Mouse (Mus musculus) megakaryocyte progenitor cell, adult 5-6 weeks (primary cell): ENCODE measurements around the gene Rab20. TPM values are rescaled to one million over a fixed set of nuclear protein-coding genes. Genes with fewer than 3 reads are reported as not detected.

Source experiments
- ATAC-seq: replicated peaks from 2 replicates; pipeline ENCODE4 v1.8.0; 2016; ENCODE audit warnings: mild to moderate bottlenecking, moderate TSS enrichment, inconsistent platforms; ENCODE audit not compliant: poor library complexity
- total RNA-seq, 2 experiments: library from RNA; stranded (forward) in 1 of 2; stranded (reverse) in 1 of 2; fragments of 157-497, 149-512 nt in 1 of 2; fragments of 200-1000 nt in 1 of 2; gene quantifications; 2 replicates each; pipeline versions ENCODE4 v1.2.3 to v1.2.4; 2015 to 2017

Rab20 gene
- total RNA-seq, 2 experiments from 2014 or later = 1.3 to 3.7 TPM

DNA sequence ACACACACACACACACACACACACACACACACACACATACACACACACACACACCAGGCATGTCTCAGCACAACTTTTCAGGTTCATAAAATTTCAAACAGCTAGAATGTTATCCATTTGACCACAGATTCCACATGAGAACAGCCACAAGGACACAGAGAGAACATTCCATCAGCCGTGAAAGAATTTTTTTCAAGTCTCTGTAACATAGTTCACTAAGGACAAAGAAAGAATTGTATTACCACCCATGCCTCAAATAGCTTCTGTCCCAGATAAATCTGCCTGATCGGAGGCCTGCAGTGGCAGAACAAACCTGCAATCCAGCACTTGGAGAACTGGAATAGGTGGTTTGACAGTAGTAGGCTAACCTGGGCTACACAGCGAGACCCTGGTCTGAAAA, 21.2 kb downstream of the Rab20 start:
- ATAC-seq = no peak

DNA sequence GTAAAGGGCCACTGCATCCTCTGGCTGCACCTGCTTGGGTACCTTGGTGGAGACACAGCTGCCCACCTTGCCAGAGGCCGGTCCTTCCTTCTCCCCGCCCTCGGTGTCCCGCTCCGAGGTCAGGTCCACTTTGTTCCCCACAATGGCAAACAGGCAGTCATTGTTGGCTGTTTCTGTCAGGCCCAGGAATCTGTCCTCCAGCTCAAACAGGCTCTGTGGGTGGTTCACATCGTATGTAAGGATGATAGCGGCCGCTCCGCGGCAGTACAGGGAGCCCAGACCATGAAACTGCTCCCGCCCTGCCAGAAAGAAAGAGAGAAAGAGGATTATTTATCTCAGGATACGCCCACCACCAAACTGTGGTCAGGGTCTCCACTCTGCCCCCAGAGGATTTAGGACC, 24.3 kb downstream of the Rab20 start:
- ATAC-seq = no peak

DNA sequence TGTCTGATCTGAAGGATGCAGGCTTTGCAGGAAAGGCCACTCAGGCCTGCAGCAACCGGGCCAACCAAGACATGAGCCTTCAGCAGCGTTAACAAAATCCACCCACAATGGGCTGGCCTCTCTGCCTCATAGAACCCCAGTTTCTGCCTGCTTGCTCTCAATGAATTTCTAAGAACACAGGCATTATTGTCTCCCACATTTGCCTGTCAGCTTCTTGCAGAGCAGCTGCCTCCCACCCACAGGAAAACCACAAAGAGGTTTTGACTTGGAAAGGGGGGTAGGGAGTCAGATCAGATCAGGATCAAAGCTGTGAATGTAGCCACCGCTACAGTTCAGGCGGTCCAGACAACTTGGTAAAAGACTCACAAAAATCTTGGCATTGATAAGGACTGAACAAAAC, 25.5 kb downstream of the Rab20 start:
- peak; percentile 26; the same call in 1 of the 2 replicates for ATAC-seq

DNA sequence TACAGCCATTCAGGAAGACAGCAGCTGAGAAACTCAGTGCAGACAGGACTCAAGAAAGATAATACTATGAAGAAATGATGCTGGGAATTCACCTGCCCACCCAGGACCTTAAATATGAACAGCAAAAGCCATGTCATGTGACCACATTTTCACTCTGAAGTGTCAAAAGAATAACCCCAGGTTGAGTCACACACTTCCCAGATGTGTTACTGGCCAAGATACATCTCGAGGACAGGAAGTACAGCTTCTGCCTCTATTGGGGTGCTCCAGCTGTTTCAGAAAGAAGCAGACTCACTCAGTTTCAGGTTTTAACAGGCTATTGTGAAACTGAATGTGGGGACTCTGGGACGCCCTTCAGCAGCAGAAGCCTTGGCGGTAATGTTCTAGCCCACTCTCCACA, 26.0 kb downstream of the Rab20 start:
- ATAC-seq = peak; percentile 86

DNA sequence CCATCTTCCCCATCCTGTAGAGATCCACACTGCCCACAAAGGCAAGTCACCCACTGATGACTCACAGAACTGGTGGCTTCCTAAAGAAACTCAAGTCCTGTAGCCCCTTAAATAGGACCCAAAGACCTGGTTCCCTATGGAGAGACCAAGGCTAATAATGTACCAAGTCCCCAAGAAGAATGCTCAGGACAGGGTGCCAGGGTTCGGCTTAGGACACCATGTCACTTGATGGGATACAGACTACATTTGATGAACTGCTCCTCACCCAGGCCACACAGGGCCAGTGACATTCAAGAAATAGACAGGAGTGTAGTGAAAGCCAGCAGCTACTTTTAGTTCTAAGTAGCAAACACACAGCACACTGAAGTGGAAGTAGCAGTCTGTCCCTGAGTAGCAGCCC, 26.4 kb downstream of the Rab20 start:
- ATAC-seq = no peak

DNA sequence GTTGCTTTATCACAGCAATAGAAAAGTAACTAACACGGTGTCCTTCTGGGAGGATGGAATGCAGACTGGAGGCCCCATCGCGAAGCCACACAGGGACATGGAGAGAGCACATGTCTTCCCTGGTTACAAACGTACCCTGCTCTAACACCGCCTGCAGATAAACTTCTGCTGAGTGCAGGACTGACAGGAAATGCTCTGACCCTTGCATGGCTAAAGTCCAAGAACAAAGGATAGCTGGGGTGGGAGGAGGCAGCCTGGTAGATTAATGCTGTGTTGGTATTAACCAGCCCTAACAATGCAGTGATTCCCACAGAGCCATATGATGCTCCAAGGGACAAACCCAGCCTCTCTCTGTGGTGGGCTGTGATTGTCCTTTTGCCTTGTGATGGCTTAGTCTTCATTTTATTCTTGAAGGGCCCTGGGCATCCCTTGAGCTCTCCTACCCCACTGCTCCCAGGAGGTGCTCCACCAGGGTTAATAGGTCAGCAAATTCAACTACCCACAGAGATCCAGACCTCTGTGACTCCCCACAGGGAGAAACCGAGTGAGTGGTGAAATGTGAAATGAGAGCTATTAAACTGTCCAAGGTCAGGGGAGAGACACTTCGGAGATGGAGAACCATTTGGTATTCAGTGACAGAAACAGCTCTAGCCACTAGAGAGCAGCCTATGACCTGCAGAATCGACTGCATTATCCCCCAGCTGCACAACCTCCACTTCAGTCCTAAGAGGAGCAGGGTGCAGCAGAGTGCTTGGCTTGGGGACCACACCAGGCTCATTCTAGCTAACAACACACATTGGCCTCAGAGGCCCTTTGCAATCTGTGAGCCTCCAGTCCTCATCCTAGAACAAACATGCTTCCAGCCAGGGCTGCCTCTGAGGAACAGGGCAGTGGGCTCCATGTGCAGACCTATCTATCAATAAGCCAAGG, 28.1 kb downstream of the Rab20 start:
- peak; percentile 56 for ATAC-seq

DNA sequence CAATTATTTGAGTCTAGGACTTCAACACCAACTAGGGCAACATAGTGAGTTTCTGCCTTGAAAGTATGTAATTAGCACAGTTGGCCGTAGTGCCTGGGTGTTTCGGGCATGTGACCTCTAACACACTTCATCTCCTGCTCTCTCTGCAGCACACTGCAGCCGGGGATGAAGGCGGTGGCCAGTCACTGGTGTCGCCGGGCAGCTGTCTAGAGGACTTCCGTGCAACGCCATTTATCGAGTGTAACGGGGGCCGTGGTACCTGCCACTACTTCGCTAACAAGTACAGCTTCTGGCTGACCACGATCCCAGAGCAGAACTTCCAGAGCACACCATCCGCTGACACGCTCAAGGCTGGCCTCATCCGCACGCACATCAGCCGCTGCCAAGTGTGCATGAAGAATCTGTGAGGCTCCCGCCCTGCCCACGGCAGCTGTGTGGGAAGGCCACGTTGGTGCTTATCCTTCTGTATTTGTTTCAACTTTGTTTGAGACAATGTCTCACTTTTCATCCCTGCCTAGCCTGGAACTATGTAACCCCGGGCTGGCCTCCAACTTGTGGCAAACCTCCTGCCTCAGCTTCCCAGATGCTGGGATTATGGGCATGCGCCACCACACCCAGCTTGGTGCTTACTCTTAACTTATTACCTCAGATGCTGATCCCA, 30.5 kb downstream of the Rab20 start:
- no peak for ATAC-seq

DNA sequence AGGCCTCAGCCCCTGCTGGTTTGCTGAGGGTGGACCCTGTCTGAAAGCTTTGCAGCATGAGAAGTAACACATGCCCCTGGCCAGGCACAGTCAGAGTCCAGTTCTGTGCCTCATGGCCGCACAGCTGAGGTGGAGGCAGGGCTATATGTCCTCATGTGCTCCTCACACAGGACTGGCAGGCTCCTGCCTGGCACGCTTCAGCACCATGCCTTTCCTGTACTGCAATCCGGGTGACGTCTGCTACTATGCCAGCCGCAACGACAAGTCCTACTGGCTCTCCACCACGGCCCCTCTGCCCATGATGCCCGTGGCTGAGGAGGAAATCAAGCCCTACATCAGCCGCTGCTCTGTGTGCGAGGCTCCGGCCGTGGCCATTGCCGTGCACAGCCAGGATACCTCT, 32.7 kb downstream of the Rab20 start:
- ATAC-seq = no peak

DNA sequence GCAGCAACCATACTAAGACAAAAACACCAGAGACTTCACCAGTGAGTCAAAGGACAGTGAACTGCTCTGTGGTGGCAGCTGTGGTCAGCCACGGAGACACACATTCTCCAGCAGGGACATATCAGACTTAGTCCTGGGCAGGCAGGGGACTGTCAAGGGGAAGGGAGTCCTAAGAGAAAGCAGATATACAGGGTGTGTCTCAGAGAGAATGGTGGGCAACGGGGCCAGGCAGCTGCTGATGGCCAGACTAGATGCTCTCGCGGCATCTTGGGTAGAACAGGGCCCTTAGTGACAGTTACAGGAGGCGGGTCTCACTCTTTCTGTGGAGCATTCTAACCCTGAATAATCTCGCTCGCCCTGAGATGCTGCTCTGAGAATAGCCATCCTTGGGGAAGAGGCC, 34.3 kb downstream of the Rab20 start:
- peak; percentile 68 for ATAC-seq

DNA sequence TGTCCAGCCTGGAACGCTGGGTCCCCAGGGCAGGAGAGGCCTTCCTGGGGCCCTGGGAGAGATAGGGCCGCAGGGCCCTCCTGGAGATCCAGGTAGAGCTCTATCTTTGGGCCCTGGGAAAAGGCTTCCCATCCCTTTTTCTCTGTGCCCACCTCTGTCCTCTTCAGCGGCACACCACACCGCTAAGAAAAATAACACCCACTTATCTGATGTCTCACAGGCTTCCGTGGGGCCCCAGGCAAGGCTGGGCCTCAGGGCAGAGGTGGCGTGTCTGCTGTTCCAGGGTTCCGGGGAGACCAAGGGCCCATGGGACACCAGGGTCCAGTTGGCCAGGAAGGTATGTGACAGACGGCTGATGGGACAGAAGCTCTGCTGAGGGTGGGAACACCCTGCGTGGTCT, 34.9 kb downstream of the Rab20 start:
- ATAC-seq = peak; percentile 35; the same call in 1 of the 2 replicates

DNA sequence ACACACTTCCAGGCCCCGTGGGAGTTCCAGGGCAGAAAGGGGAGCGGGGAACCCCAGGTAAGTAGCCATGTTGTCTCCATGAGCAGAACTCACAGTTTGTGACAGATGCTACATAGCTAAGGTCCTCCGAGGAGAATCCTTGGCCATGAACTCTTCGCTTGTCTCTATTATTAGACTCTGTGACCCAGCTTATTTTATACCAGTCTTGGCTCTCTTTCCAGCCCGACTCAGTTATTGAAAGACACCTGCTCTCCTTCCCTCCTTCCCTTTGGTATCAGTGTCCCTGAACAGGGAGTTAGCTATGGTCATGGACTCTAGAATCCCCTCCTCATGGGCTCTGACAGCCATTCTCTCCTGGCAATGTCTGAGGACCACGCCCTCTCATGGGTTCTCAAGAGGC, 37.2 kb downstream of the Rab20 start:
- no peak for ATAC-seq

DNA sequence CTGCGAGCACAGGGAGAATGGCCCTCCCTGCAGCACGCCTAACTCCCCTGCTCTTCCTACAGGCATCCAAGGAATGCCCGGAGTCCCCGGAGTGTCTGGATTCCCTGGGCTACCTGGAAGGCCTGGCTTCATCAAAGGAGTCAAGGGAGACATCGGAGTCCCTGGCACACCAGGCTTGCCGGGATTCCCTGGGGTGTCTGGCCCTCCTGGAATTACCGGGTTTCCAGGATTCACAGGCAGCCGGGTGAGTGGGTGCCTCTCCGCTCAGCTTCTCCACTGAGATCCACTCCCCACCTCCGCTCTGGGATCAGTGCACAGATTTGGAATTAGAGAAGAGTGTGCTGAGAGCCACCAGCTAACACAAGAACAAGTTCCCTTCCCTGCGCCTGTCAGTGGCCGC, 40.6 kb downstream of the Rab20 start:
- ATAC-seq = no peak

DNA sequence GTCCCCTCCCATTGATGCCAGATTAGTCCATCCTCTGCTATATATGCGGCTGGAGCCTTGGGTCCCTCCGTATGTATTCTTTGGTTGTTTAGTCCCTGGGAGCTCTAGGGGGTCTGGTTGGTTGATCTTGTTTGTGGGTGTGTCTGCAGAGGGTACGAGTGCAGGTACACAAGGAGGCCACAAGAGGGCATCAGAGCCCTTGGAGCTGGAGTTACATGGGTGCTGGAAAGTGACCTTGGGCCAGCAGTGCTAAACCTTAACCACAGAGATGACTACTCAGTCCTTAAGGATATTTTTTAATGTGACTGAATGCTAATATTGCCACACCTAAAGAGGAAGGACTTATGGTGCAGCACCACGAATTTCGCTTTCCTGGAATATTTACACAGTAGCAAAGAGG, 47.8 kb downstream of the Rab20 start:
- ATAC-seq = peak; percentile 98

DNA sequence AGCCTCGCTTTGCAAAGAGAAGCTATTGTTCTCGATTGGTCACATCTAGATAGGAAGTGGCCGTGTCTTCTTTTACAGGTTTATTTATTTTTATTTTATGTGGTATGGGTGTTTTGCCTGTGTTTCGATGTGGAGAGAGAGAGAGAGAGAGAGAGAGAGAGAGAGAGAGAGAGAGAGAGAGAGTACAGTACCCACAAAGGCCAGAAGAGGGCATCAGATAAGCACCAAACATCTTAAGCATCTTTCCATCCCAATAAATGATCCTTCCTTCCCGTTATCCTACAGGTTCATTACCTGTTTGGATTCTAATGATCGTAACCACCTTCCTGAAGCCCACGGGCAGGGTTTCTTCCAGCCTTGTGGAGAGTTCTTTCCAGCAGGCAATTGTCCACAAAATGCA, 55.4 kb downstream of the Rab20 start:
- ATAC-seq = no peak

DNA sequence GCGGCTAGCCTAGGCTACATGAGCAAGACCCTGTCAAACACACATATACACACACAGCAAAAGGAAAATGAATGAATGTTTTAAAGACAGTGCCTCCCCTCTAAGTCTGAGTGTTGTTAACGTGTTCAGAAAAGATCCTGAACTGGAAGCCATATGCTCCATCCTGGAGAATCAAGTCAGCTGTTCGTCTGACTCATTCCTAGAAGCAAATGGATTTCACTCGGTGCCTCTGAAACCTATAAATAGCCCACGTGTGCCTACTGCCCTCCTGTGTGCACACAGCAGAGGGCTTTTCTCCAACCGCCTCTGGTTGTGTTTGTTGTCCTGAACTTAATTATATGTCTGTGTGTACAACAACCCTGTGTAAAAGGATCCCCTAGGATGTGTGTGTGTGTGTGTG, 56.5 kb downstream of the Rab20 start:
- no peak for ATAC-seq

DNA sequence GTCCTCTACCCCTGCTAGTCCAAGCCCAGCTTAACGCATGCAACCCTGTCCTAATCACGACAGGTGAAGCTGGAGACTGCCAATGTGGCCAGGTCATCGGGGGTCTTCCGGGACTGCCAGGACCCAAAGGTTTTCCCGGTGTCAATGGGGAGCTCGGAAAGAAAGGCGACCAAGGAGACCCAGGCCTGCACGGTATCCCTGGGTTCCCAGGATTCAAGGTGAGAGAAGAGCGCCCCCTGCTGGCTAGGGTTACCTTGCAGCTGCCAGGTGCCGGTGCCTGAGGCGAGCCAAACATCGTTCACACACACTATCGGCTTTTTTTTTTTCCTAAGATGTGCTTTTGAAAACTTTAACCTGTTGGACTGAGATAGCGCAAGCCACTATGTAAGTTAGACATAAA, 57.4 kb downstream of the Rab20 start:
- ATAC-seq = 0 out of 2 replicates have a peak, but pooled peaks have one; percentile 32

DNA sequence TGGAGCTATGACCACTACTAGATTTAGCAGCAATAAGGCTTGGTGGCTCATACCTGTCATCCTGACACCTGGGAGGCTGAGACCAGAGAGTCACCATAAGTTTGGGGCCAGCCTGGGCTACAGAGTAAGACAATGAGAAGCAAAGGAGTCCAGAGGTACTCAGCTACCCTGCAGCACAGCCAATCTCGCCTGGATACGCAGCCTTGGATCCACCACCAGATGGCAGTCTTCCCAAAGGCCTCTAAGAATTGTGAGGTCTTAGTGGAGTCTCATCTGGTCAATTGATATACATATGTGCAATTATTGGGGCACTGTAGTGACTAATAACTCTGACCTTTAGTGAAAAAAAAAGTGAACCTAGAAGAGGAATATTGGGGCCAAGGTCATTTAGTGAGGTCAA, 58.9 kb downstream of the Rab20 start:
- peak; percentile 79 for ATAC-seq

DNA sequence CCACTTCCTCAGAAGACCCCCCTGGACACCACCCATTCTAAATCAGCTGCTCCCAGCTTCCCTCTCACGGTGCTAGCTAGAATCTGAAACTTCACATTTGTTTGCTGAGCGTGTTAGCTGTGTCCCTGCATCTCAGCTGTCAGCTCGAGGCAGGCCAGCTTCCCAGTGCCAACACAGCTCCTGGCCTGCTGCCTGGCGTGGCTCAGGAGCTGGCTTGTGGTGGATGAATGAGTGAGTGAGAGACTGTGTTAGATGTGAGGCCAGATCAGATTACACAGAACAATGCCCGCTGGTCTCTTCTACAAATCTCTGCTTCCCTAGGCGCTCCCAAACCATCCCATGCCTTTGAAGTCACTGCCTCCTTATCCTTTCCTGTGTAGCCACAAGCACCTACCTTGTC, 59.3 kb downstream of the Rab20 start:
- ATAC-seq = no peak

DNA sequence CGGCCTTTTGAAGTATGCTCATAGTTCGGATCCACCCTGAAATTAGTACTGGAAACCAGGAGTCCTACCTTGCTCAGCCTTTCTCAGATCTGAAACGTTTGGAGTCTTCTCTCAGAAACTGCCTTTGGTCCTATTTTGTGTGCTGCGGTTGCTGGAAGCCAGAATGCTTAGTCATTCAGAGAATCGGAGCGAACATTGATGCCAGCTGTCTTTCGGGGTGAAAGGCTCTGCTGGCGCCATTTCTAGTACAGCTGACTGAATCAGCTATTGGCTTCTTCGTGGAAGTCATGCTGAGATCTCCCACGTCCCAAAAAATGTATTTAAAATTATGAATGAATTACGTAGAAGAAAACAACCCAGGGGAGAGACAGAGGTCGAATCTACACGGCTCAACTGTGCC, 60.7 kb downstream of the Rab20 start:
- no peak for ATAC-seq

DNA sequence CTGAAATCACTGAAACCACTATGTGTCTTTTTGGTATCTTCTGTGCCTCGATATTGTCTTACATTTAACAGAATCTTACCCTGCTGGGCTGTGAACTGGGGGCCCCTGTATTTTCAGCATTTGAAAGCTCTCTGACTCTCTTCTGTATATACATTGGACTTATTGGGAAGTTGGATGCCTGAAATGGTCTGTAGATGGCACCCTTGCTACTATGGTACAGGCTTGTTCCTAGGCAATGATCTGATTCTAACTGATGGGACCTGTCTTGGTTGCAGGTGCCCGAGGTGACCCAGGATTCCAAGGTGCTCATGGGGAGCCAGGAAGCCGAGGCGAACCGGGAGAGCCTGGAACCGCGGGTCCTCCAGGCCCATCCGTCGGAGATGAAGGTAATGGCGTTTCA, 63.4 kb downstream of the Rab20 start:
- ATAC-seq = no peak

DNA sequence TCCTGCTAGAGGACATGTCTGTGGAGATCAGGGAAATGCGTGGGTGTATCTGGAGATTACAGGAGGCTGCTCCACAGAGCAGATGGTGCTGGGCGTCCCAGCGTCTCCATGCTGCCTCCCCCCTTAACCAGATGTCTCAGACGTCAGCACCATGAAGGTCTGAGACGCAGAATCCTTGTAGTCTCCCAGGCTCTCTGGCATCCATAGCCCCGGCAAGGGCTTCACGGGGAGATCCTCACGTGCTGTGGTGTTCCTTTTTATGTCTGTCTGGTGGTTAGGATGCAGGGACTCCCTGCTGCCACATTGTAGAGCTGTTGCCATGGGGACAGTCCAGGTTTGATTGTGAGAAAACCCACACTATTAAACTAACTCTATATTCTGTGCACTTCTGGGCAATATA, 64.2 kb downstream of the Rab20 start:
- 0 out of 2 replicates have a peak, but pooled peaks have one; percentile 9 for ATAC-seq

DNA sequence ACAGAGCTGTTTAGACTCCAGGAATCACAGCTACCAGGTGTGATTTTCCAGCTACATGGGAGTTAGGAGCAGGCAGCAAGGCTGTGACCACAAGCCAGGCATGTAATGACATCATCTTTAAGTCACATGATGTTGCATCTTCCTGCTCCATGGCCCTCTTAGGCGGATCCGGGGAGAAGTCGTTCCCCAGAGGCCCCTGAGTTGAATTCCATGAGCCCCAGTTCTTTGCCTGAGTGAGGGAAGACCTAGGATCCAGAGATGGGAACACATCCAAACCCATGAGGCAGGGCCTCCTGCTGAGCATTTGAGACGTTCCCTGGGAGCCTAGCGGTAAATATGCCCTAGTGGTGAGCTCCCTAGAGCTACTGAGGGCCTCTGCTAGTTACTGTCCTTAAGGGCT, 66.1 kb downstream of the Rab20 start:
- ATAC-seq = no peak
